ENCODE assay signal across 22 mouse cellular contexts in genomic region chr2:131487337-131487736, GRCm38 (mm10). TPM values are rescaled to one million over a fixed set of nuclear protein-coding genes. Genes with fewer than 3 reads are reported as not detected.
DNase-seq lines count a peak whose midpoint lies in the region; ATAC-seq lines count a peak whose summit lies in the region.
"Had no signal": no experiment of that assay in that cellular context is flagged by ENCODE, and none has a peak within 500 bp of the region (broad histone marks: within the 10 kb centered on the region; RNA-seq: fewer than 3 reads in every experiment).

No protein-coding gene starts in this region.

- H3K36me3 ChIP-seq in intestine, embryonic 14.5 days (ENCODE audit: control insufficient read depth, insufficient read depth, low read length) = no peaks in the 10 kb centered on the region
- H3K36me3 ChIP-seq in intestine, embryonic 16.5 days (ENCODE audit: control insufficient read depth, insufficient read depth, low read length) = no peaks in the 10 kb centered on the region
- no peaks in the 10 kb centered on the region for H3K36me3 ChIP-seq in embryonic facial prominence, embryonic 10.5 days (replicated peaks)
- no peaks in the 10 kb centered on the region for H3K36me3 ChIP-seq in limb, embryonic 11.5 days (ENCODE audit: control insufficient read depth, insufficient read depth, low read length)
- H3K36me3 ChIP-seq: forebrain, embryonic 10.5 days; heart, embryonic 10.5 days; hindbrain, embryonic 13.5 days; intestine, embryonic 15.5 days had no signal

- no peaks in the 10 kb centered on the region for H3K9me3 ChIP-seq in intestine, embryonic 14.5 days (ENCODE audit: control insufficient read depth, low read length)
- H3K9me3 ChIP-seq in intestine, embryonic 16.5 days (ENCODE audit: control insufficient read depth, low read length) = no peaks in the 10 kb centered on the region
- no peaks in the 10 kb centered on the region for H3K9me3 ChIP-seq in embryonic facial prominence, embryonic 10.5 days
- no peaks in the 10 kb centered on the region for H3K9me3 ChIP-seq in limb, embryonic 11.5 days (ENCODE audit: control insufficient read depth, low read length)
- H3K9me3 ChIP-seq: forebrain, embryonic 10.5 days; heart, embryonic 10.5 days; hindbrain, embryonic 13.5 days; intestine, embryonic 15.5 days had no signal

- no peak overlapping the region for H3K4me2 ChIP-seq in intestine, embryonic 14.5 days (ENCODE audit: low read length)
- no peak overlapping the region for H3K4me2 ChIP-seq in intestine, embryonic 16.5 days (ENCODE audit: low read depth, low read length)
- H3K4me2 ChIP-seq in limb, embryonic 11.5 days (ENCODE audit: low read depth, severe bottlenecking) = no peak overlapping the region
- H3K4me2 ChIP-seq: hindbrain, embryonic 13.5 days; intestine, embryonic 15.5 days had no signal

- no peaks in the 10 kb centered on the region for H3K27me3 ChIP-seq in intestine, embryonic 14.5 days (replicated peaks; ENCODE audit: control insufficient read depth, insufficient read depth, low read length)
- no peaks in the 10 kb centered on the region for H3K27me3 ChIP-seq in intestine, embryonic 16.5 days (replicated peaks; ENCODE audit: control insufficient read depth, insufficient read depth, low read length)
- H3K27me3 ChIP-seq in embryonic facial prominence, embryonic 10.5 days (replicated peaks; ENCODE audit: low read depth, poor library complexity, severe bottlenecking) = peaks cover 17% of the 10 kb centered on the region
- no peaks in the 10 kb centered on the region for H3K27me3 ChIP-seq in limb, embryonic 11.5 days (ENCODE audit: control insufficient read depth, insufficient read depth, low read length)
- H3K27me3 ChIP-seq: hindbrain, embryonic 13.5 days; intestine, embryonic 15.5 days; Patski had no signal

- no peaks in the 10 kb centered on the region for H3K4me1 ChIP-seq in intestine, embryonic 14.5 days (replicated peaks; ENCODE audit: control insufficient read depth, insufficient read depth, low read length)
- H3K4me1 ChIP-seq in intestine, embryonic 16.5 days (ENCODE audit: control insufficient read depth, insufficient read depth, low read length) = 0 out of 2 replicates have a peak, but pooled peaks cover under 1% of the 10 kb centered on the region
- H3K4me1 ChIP-seq in embryonic facial prominence, embryonic 10.5 days = peaks cover 30% of the 10 kb centered on the region
- peaks cover 26% of the 10 kb centered on the region for H3K4me1 ChIP-seq in limb, embryonic 11.5 days (ENCODE audit: control insufficient read depth, insufficient read depth, low read length)

- WGBS in intestine, embryonic 14.5 days = 92% methylated on average over 5 of the region's 5 CpGs
- 94% methylated on average over 5 of the region's 5 CpGs for whole genome bisulfite sequencing in intestine, embryonic 16.5 days
- 66% methylated on average over 5 of the region's 5 CpGs for WGBS in embryonic facial prominence, embryonic 10.5 days
- WGBS in limb, embryonic 11.5 days = 45% methylated on average over 5 of the region's 5 CpGs

- H3K9ac ChIP-seq in intestine, embryonic 14.5 days (ENCODE audit: low read length) = no peak overlapping the region
- no peak overlapping the region for H3K9ac ChIP-seq in intestine, embryonic 16.5 days (ENCODE audit: low read depth, low read length)
- H3K9ac ChIP-seq in limb, embryonic 11.5 days (ENCODE audit: low read length) = no peak overlapping the region
- H3K9ac ChIP-seq: hindbrain, embryonic 13.5 days; intestine, embryonic 15.5 days had no signal

- DNase-seq in intestine, embryonic 14.5 days (ENCODE audit: low spot score) = peak; percentile 21
- peak; percentile 53 for DNase-seq in embryonic facial prominence, embryonic 10.5 days (ENCODE audit: low spot score)
- DNase-seq in limb, embryonic 11.5 days (ENCODE audit: low spot score) = peak; percentile 72
- DNase-seq in thymus, postnatal 0 days (ENCODE audit: low spot score) = no peak
- no peak for DNase-seq in kidney, adult 18-20 months
- DNase-seq: adrenal gland, postnatal 14 days; cerebellum, adult 11-12 months; cerebellum, postnatal 25 days; gastrocnemius, postnatal 10 days; heart, adult 18-20 months; heart, postnatal 10 days had no signal

- no peak overlapping the region for H3K4me3 ChIP-seq in intestine, embryonic 14.5 days (ENCODE audit: low read depth, low read length)
- H3K4me3 ChIP-seq in intestine, embryonic 16.5 days (ENCODE audit: low read length) = no peak overlapping the region
- no peak overlapping the region for H3K4me3 ChIP-seq in embryonic facial prominence, embryonic 10.5 days
- H3K4me3 ChIP-seq in limb, embryonic 11.5 days (ENCODE audit: low read depth, low read length) = no peak overlapping the region
- H3K4me3 ChIP-seq: erythroblast, embryonic 14.5 days; forebrain, embryonic 10.5 days; heart, embryonic 10.5 days; hindbrain, embryonic 13.5 days; intestine, embryonic 15.5 days had no signal

- no peak for ATAC-seq in intestine, embryonic 14.5 days (replicated peaks; ENCODE audit: low FRiP score, low TSS enrichment, low read depth)
- no peak for ATAC-seq in intestine, embryonic 16.5 days
- no peak for ATAC-seq in limb, embryonic 11.5 days (ENCODE audit: insufficient number of reproducible peaks, low FRiP score, low TSS enrichment, low read depth)
- no peak for ATAC-seq in erythroblast, adult 5-6 weeks (replicated peaks; ENCODE audit: low FRiP score, poor library complexity, severe bottlenecking)
- ATAC-seq: activated CD4-positive, CD25-positive, alpha-beta regulatory T cell, adult 4 months; forebrain, embryonic 14.5 days; hindbrain, postnatal 0 days; intestine, embryonic 15.5 days; Patski had no signal

- no peak overlapping the region for H3K27ac ChIP-seq in intestine, embryonic 14.5 days (ENCODE audit: low read depth)
- no peak overlapping the region for H3K27ac ChIP-seq in intestine, embryonic 16.5 days (ENCODE audit: low read length)
- H3K27ac ChIP-seq in embryonic facial prominence, embryonic 10.5 days (replicated peaks) = no peak overlapping the region
- H3K27ac ChIP-seq in limb, embryonic 11.5 days (replicated peaks; ENCODE audit: low read depth, low read length) = no peak overlapping the region
- H3K27ac ChIP-seq: forebrain, embryonic 10.5 days; heart, embryonic 10.5 days; hindbrain, embryonic 13.5 days; hindbrain, postnatal 0 days; intestine, embryonic 15.5 days had no signal

RNA-seq across cellular contexts. Expression of gene Smox, which starts 4.0 kb away (rescaled TPM):
- polyA plus RNA-seq in intestine, embryonic 14.5 days (2014; fragmentation: Nextera tagmentation; extraction: Ambion mirVana) = 21.2 and 24.6 TPM in 2 replicates
- polyA plus RNA-seq in intestine, embryonic 16.5 days (2015; fragmentation: Nextera tagmentation; extraction: Ambion mirVana) = 20.1 and 21.7 TPM in 2 replicates
- 36.0 and 42.0 TPM in 2 replicates for polyA plus RNA-seq in embryonic facial prominence, embryonic 10.5 days (2016; fragmentation: Nextera tagmentation; extraction: Ambion mirVana)
- 57.4 and 59.2 TPM in 2 replicates for polyA plus RNA-seq in limb, embryonic 11.5 days (2014; fragmentation: Nextera tagmentation; extraction: Ambion mirVana)
- 250 and 267 TPM in 2 replicates for total RNA-seq in erythroblast, adult 5-6 weeks (2015; ENCODE audit: low replicate concordance)
- 332 and 572 TPM in 2 replicates for total RNA-seq in erythroblast, adult 5-6 weeks (2017; ENCODE audit: low replicate concordance)
- polyA plus RNA-seq in thymus, postnatal 0 days (2015; fragmentation: Nextera tagmentation; extraction: Ambion mirVana) = 35.6 and 40.4 TPM in 2 replicates

Comparison
In these comparisons a context has a peak if more than half of its experiments do, and no peak if none do; other contexts are left out.
1. DNase-seq: peak in intestine, embryonic 14.5 days (single experiment), embryonic facial prominence, embryonic 10.5 days (single experiment) and limb, embryonic 11.5 days (single experiment); none in thymus, postnatal 0 days (single experiment) and kidney, adult 18-20 months (single experiment).